ENCODE assay signal across 15 mouse cellular contexts in genomic region chr17:35582900-35583299, GRCm38 (mm10). TPM values are rescaled to one million over a fixed set of nuclear protein-coding genes. Genes with fewer than 3 reads are reported as not detected.
A peak's percentile ranks its signal among the peaks of the same experiment; 100 is the strongest.
DNase-seq lines count a peak whose midpoint lies in the region; ATAC-seq and TF ChIP-seq lines count a peak whose summit lies in the region.
"Had no signal": no experiment of that assay in that cellular context is flagged by ENCODE, and none has a peak within 500 bp of the region (broad histone marks: within the 10 kb centered on the region; RNA-seq: fewer than 3 reads in every experiment).

No protein-coding gene starts in this region.

- H3K9ac ChIP-seq in kidney, embryonic 16.5 days (replicated peaks; ENCODE audit: low read length) = no peak overlapping the region
- H3K9ac ChIP-seq: lung, embryonic 15.5 days had no signal

- H3K27me3 ChIP-seq in kidney, adult 2 months (replicated peaks; ENCODE audit: control insufficient read depth, insufficient read depth, low read length) = no peaks in the 10 kb centered on the region
- no peaks in the 10 kb centered on the region for H3K27me3 ChIP-seq in kidney, embryonic 16.5 days (ENCODE audit: insufficient read depth, low read length)
- H3K27me3 ChIP-seq in E14TG2a.4 (ENCODE audit: insufficient read depth, low read length) = no peaks in the 10 kb centered on the region
- H3K27me3 ChIP-seq: lung, embryonic 15.5 days had no signal

- no peaks in the 10 kb centered on the region; the same call in 1 of the 2 replicates for H3K9me3 ChIP-seq in kidney, embryonic 16.5 days (ENCODE audit: low read length)
- peaks cover 14% of the 10 kb centered on the region for H3K9me3 ChIP-seq in E14TG2a.4 (ENCODE audit: low read length)
- H3K9me3 ChIP-seq: lung, embryonic 15.5 days had no signal

- no peak overlapping the region for H3K4me3 ChIP-seq in kidney, adult 2 months (ENCODE audit: insufficient read depth, low read depth, low read length)
- no peak overlapping the region for H3K4me3 ChIP-seq in kidney, embryonic 16.5 days (ENCODE audit: low read length)
- no peak overlapping the region for H3K4me3 ChIP-seq in E14TG2a.4 (replicated peaks; ENCODE audit: low read length)
- no peak overlapping the region for H3K4me3 ChIP-seq in embryonic fibroblast, embryonic 13.5 days (ENCODE audit: insufficient read depth, low read length)
- H3K4me3 ChIP-seq: lung, embryonic 15.5 days had no signal

- no peaks in the 10 kb centered on the region for H3K4me1 ChIP-seq in kidney, adult 2 months (ENCODE audit: control insufficient read depth, insufficient read depth, low read length)
- H3K4me1 ChIP-seq in kidney, embryonic 16.5 days (ENCODE audit: insufficient read depth, low read length) = no peaks in the 10 kb centered on the region
- peaks cover 13% of the 10 kb centered on the region for H3K4me1 ChIP-seq in E14TG2a.4 (replicated peaks; ENCODE audit: low read depth, low read length)
- H3K4me1 ChIP-seq in embryonic fibroblast, embryonic 13.5 days (ENCODE audit: control insufficient read depth, insufficient read depth, low read length) = no peaks in the 10 kb centered on the region
- H3K4me1 ChIP-seq: lung, embryonic 15.5 days had no signal

- TF ChIP-seq POLR2A in kidney, adult 2 months (IDR thresholded peaks at IDR 0.05; ENCODE audit: low read depth, low read length) = no peak
- TF ChIP-seq POLR2A in embryonic fibroblast, embryonic 13.5 days (IDR thresholded peaks at IDR 0.05; ENCODE audit: low read depth, low read length) = no peak

- peak; percentile 51 for TF ChIP-seq CTCF in kidney, adult 2 months (conservative IDR thresholded peaks at IDR 0.05; ENCODE audit: insufficient read depth, insufficient read length, low read depth, low read length)
- TF ChIP-seq CTCF in E14TG2a.4 (conservative IDR thresholded peaks at IDR 0.05; ENCODE audit: low read length) = peak; percentile 56
- TF ChIP-seq CTCF in embryonic fibroblast, embryonic 13.5 days (IDR thresholded peaks at IDR 0.05; ENCODE audit: borderline replicate concordance, insufficient read depth, low read length) = peak; percentile 84

- DNase-seq in kidney, adult 2 months = no peak
- peak; percentile 56 for DNase-seq in 3T3-L1 (ENCODE audit: low read depth, low spot score)
- no peak for DNase-seq in embryo, embryonic 11 days
- DNase-seq: cerebellum, postnatal 25 days; layer of hippocampus, adult 9-11 months had no signal

- H3K36me3 ChIP-seq in kidney, adult 2 months (ENCODE audit: control insufficient read depth, insufficient read depth, low read length) = no peaks in the 10 kb centered on the region
- no peaks in the 10 kb centered on the region for H3K36me3 ChIP-seq in kidney, embryonic 16.5 days (ENCODE audit: insufficient read depth, low read length)
- H3K36me3 ChIP-seq in E14TG2a.4 (ENCODE audit: insufficient read depth, low read length) = no peaks in the 10 kb centered on the region
- H3K36me3 ChIP-seq: lung, embryonic 15.5 days had no signal

- no peak for ATAC-seq in kidney, embryonic 16.5 days (ENCODE audit: low FRiP score, low TSS enrichment)
- no peak for ATAC-seq in monocyte, adult 5-6 weeks (replicated peaks; ENCODE audit: insufficient number of reproducible peaks, low FRiP score, low TSS enrichment, poor library complexity, severe bottlenecking)
- no peak for ATAC-seq in megakaryocyte-erythroid progenitor cell, adult 5-6 weeks (replicated peaks; ENCODE audit: low FRiP score, low TSS enrichment, poor library complexity, severe bottlenecking)
- ATAC-seq: forebrain, embryonic 14.5 days; inflammation-experienced regulatory T-cells, adult 6 months had no signal

- 98% methylated on average over 1 of the region's 1 CpGs for WGBS in kidney, adult 2 months
- WGBS in kidney, embryonic 16.5 days = 100% methylated on average over 1 of the region's 1 CpGs

- no peak overlapping the region for H3K4me2 ChIP-seq in kidney, embryonic 16.5 days (replicated peaks; ENCODE audit: low read depth, low read length)
- H3K4me2 ChIP-seq: heart, embryonic 11.5 days; lung, embryonic 15.5 days had no signal

- no peak overlapping the region for H3K27ac ChIP-seq in kidney, adult 2 months (ENCODE audit: insufficient read depth, low read depth, low read length)
- H3K27ac ChIP-seq in kidney, embryonic 16.5 days (ENCODE audit: low read length) = no peak overlapping the region
- H3K27ac ChIP-seq in embryonic fibroblast, embryonic 13.5 days (ENCODE audit: insufficient read depth, low read length) = no peak overlapping the region
- H3K27ac ChIP-seq: lung, embryonic 15.5 days had no signal

RNA-seq across cellular contexts. Expression of gene 2300002M23Rik, which starts 15.7 kb away (rescaled TPM):
- polyA plus RNA-seq in kidney, adult 2 months (2012; rRNA removed) = 0.07 and 0.08 TPM in 2 replicates
- not detected in 2 replicates for polyA plus RNA-seq in kidney, embryonic 16.5 days (2015; fragmentation: Nextera tagmentation; extraction: Ambion mirVana)
- polyA plus RNA-seq in embryonic fibroblast, embryonic 13.5 days (2011; ENCODE audit: insufficient read length, low read depth, missing spikeins) = not detected in 2 replicates
- not detected in 3 replicates for total RNA-seq in monocyte, adult 5-6 weeks (2017)
- total RNA-seq in megakaryocyte-erythroid progenitor cell, adult 5-6 weeks (2014; fragmentation: Nextera tagmentation) = not detected in 2 replicates
- total RNA-seq in megakaryocyte-erythroid progenitor cell, adult 5-6 weeks (2017) = not detected in 2 replicates
- total RNA-seq: adrenal gland, adult 18-20 months had no signal
- polyA plus RNA-seq: forebrain, embryonic 14.5 days; heart, embryonic 11.5 days; inflammation-experienced regulatory T-cells, adult 6 months had no signal

RNA-seq across cellular contexts. Expression of gene Sfta2, which starts 18.4 kb away (rescaled TPM):
- polyA plus RNA-seq in kidney, adult 2 months (2012; rRNA removed) = 0.80 and 1.3 TPM in 2 replicates
- 1.8 and 7.3 TPM in 2 replicates for polyA plus RNA-seq in kidney, embryonic 16.5 days (2015; fragmentation: Nextera tagmentation; extraction: Ambion mirVana)
- polyA plus RNA-seq in embryonic fibroblast, embryonic 13.5 days (2011; ENCODE audit: insufficient read length, low read depth, missing spikeins) = not detected in 2 replicates
- total RNA-seq in monocyte, adult 5-6 weeks (2017) = not detected in 3 replicates
- not detected in 2 replicates for total RNA-seq in megakaryocyte-erythroid progenitor cell, adult 5-6 weeks (2014; fragmentation: Nextera tagmentation)
- not detected in 2 replicates for total RNA-seq in megakaryocyte-erythroid progenitor cell, adult 5-6 weeks (2017)
- total RNA-seq: adrenal gland, adult 18-20 months had no signal
- polyA plus RNA-seq: heart, embryonic 11.5 days; inflammation-experienced regulatory T-cells, adult 6 months had no signal

RNA-seq across cellular contexts. Expression of gene Cdsn, which starts 31.0 kb away (rescaled TPM):
- 0.67 and 1.3 TPM in 2 replicates for polyA plus RNA-seq in kidney, adult 2 months (2012; rRNA removed)
- 0.20 TPM in 1 of 2 replicates, not detected in the other for polyA plus RNA-seq in kidney, embryonic 16.5 days (2015; fragmentation: Nextera tagmentation; extraction: Ambion mirVana)
- polyA plus RNA-seq in embryonic fibroblast, embryonic 13.5 days (2011; ENCODE audit: insufficient read length, low read depth, missing spikeins) = 19.8 and 28.6 TPM in 2 replicates
- total RNA-seq in monocyte, adult 5-6 weeks (2017) = not detected in 3 replicates
- total RNA-seq in megakaryocyte-erythroid progenitor cell, adult 5-6 weeks (2014; fragmentation: Nextera tagmentation) = not detected in 2 replicates
- total RNA-seq in megakaryocyte-erythroid progenitor cell, adult 5-6 weeks (2017) = not detected in 2 replicates
- polyA plus RNA-seq: inflammation-experienced regulatory T-cells, adult 6 months; lung, embryonic 15.5 days had no signal

RNA-seq across cellular contexts. Expression of gene Gm9573, which starts 43.5 kb away (rescaled TPM):
- not detected in 2 replicates for polyA plus RNA-seq in kidney, adult 2 months (2012; rRNA removed)
- polyA plus RNA-seq in kidney, embryonic 16.5 days (2015; fragmentation: Nextera tagmentation; extraction: Ambion mirVana) = not detected in 2 replicates
- not detected in 2 replicates for polyA plus RNA-seq in embryonic fibroblast, embryonic 13.5 days (2011; ENCODE audit: insufficient read length, low read depth, missing spikeins)
- total RNA-seq in monocyte, adult 5-6 weeks (2017) = not detected in 3 replicates
- not detected in 2 replicates for total RNA-seq in megakaryocyte-erythroid progenitor cell, adult 5-6 weeks (2014; fragmentation: Nextera tagmentation)
- total RNA-seq in megakaryocyte-erythroid progenitor cell, adult 5-6 weeks (2017) = not detected in 2 replicates
- total RNA-seq: adrenal gland, adult 18-20 months had no signal
- polyA plus RNA-seq: forebrain, embryonic 14.5 days; heart, embryonic 11.5 days; inflammation-experienced regulatory T-cells, adult 6 months; lung, embryonic 15.5 days had no signal

RNA-seq across cellular contexts. Expression of gene Psors1c2, which starts 49.9 kb away (rescaled TPM):
- polyA plus RNA-seq in kidney, adult 2 months (2012; rRNA removed) = 0.19 and 0.38 TPM in 2 replicates
- 1.5 TPM in 2 replicates for polyA plus RNA-seq in kidney, embryonic 16.5 days (2015; fragmentation: Nextera tagmentation; extraction: Ambion mirVana)
- polyA plus RNA-seq in embryonic fibroblast, embryonic 13.5 days (2011; ENCODE audit: insufficient read length, low read depth, missing spikeins) = 0.63 TPM in 1 of 2 replicates, not detected in the other
- not detected in 3 replicates for total RNA-seq in monocyte, adult 5-6 weeks (2017)
- not detected in 2 replicates for total RNA-seq in megakaryocyte-erythroid progenitor cell, adult 5-6 weeks (2014; fragmentation: Nextera tagmentation)
- not detected in 2 replicates for total RNA-seq in megakaryocyte-erythroid progenitor cell, adult 5-6 weeks (2017)
- total RNA-seq: adrenal gland, adult 18-20 months had no signal
- polyA plus RNA-seq: heart, embryonic 11.5 days had no signal
